Mouse (Mus musculus): Measurements from ENCODE around the gene Stk35. TPM values are rescaled to one million over a fixed set of nuclear protein-coding genes. Genes with fewer than 3 reads are reported as not detected.

Gene Stk35
- total RNA-seq, 2 experiments from 2014 or later, result 21.5 to 24.4 TPM

Other genes with a start within 250 kb of the Stk35 start
- 100 to 1,000 TPM; 207 to 208 TPM for gene Sirpa, start 207.7 kb upstream of the Stk35 start, total RNA-seq (2021)
- gene Pdyn, start 100.7 kb upstream of the Stk35 start, total RNA-seq (2021), result 10 to 100 TPM; 10.3 to 12.0 TPM
- 1 to 10 TPM; 1.1 to 1.3 TPM for gene Tgm3, start 211.8 kb downstream of the Stk35 start, total RNA-seq (2021)

Measured in layer of hippocampus, postnatal 10 days (tissue).